Mouse (Mus musculus) thymus, postnatal 10 days (tissue): Measurements from ENCODE around the gene Ppp4c.

Experiments used
- DNase-seq, 2 experiments: peaks; one replicate each; pipeline ENCODE4 v3.0.0; 2021; ENCODE audit warnings: low spot score in 2 of 2

The Ppp4c gene

DNA sequence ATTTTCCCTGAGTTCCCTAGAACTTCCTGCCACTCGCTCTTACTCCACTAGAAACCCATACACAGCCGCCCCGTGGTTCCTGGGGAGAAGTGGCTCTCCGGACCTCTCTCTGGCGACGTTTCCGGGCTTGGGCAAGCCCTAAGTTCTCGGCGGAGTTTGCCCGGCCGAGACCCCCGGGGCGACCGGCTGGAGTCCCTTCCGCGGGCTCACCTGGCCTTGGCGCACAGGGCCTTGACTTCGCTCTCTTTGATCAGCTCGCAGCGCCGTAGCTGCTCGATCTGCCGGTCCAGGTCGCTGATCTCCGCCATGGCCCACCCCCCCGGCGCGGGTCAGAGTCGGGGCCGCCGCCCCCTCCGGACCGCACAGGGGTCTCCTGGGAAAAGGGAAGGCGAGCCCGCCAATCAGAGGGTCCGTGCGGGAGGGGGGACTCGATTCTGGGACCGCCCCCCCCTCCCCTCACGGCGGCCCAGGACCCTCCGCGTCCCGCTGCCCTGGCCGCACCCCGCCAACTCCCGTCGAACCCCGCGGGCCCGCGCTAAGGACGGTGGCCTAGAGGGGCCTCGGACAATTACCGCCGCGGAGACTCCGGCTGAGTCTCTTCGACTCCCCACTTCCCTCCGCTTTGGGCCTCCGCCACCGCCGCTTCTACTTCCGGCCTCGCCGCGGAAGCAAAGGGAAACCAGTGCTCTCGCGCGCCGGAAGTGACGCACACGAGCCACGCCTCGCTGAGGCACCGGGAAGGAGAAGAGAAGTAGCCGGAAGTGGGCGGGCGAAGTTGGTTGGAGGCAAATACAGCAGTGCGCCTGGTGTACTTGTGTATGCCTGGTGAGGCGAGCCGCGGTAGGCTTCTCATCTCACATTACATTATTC is at the start of gene Ppp4c:
TSS of gene Ppp4c (minus strand) at position 646 of the 870 bp plus-strand sequence.
- DNase-seq, result peak; percentile 97

DNA sequence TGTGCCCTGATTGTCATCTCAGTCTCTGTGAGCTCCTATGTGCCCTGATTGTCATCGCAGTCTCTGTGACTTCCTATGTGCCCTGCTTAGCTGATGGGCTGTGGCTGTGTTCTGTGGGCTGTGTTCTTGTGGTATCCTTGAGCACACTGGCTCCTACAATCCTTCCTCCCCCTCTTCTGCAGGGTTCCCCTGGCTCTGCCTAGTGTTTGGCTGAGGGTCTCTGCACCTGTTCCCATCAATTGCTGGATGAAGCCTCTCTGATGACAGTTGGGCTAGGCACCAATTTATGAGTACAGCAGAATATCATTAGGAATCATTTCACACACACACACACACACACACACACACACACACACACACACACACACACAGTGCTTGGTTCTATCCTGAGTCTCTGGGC is 41.0 kb upstream of the Ppp4c start:
- DNase-seq, result no peak

DNA sequence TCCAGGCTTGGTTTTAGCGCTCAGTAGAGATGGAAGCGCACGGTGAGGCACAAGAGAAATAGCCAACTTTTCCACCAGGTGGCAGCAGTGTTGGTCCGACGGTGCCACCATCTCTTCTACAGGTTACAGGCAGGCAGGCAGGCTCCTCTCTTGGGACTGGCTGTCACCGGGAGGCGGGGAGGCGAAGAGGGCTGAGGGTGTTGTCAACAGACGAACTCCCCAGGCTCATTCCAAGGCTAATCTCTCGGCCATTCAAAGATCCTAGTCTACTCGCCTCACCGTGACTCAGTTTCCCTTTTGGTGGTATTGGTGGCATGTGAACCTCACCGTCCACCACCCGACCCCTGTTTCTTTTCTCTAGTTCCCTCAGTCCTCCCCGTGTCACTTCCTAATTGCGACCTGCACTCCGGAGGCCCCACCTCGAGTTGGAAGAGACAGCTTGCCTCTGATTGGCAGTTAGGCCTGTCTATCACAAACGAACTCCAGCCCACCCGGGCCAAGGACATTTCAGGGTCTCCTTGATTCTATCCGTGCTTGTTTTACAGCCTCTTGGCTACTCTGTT is 39.8 kb upstream of the Ppp4c start:
- DNase-seq, result peak; percentile 74 to 86

DNA sequence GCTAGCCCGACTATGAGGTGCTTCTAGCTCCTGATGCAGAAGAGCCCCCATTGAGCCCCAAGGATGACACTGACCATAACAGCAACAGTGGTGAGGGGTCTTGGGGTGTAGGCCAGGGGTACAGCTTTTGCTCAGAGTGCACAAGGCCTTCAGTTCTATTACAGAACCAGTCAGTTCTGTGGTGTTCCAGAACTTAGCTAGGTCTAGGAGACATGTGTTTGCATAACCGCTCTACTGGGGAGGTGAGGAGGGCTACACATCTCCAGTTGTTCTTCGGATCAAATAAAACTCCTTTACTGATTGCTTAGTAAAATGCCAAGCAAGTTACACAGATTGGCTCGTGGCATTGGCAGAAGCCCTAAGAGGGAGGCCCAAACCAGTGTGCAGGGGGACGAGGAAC is 39.2 kb upstream of the Ppp4c start, which contains the start of gene 4930451I11Rik:
TSS of gene 4930451I11Rik (minus strand) at position 101 of the 400 bp plus-strand sequence.
- no peak for DNase-seq

DNA sequence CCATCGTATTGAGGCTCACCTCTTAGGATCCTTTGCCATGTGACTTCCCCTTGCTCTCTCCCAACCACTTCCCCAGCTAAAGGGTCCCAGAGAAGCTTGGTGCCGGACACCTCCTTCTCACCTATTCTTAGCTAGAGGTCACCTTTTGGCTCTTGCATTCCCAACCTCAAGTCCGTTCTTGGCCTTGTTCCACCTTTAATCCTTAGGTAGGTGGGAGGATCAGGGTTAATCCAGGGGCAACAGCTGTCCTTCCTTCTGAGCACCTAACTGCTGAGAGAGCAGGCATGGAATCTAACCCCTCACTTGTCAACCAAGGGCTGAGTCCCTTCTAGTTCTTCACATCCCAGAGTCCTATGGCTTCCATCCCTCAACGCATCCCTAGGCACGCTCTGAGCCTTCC is 33.7 kb upstream of the Ppp4c start:
- no peak for DNase-seq

DNA sequence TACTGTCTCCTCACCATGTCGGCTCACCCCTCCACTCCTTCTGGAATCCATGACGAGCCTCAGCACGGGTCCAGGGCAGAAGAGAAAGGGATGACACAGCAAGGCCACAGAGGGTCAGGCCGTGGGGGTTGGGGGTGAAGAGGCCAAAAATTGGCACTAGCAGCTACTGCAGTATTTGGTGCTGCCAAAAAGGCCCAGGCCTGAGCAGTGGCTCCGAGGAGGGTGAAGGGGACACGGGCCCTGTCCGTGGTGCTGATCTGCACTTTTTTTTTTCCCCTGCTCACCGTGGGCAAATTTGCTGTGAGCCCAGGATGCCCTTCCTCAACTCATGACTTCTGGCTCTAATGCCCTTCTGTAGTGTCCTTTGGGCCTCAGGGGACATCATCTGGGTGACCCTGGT is 33.1 kb upstream of the Ppp4c start:
- DNase-seq, result no peak

DNA sequence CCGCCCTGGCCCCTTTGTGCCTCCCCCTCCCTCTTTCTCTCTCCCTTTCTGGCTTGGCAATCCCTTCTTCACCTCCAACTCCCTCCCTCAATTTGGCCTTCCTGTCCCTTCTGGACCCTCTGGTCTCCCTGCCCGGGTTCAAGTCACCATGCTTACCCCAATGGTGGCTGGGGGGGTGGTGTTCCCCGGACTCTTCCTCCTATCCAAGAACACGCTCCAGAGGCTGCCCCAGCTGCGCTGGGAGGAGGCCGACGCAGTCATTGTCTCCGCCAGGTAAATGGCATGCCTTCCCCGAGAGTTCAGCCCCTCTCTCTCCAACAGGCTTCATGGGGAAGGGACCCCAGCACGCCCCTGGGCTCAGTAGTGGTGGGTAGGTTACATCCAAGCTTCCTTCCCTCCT is 31.6 kb upstream of the Ppp4c start:
- no peak for DNase-seq

DNA sequence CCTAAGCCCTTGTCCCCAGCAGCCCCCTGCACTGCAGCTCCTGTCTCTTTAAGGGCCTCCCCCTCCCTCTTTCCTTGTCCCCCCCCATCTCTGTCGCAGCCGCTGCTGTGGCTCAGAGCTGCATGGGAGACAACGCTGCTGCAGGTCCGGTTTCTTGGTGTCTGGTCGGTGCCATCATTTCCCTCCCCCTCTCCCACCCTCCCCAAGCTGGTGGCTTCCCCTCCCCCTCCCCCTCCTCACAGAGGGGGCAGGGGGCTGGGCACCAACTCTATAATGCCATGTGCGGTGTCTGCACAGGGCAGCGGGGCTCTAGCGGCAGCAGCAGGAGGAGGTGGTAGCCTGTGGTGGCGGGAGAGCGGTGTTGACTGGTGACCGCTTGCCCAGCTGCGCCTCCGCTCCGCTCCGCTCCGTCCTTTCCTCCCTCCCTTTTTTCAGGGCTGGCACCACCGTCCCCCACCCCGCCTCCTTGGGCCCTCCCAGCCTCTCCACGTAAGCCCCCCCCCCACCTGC is 31.0 kb upstream of the Ppp4c start:
- no peak for DNase-seq

DNA sequence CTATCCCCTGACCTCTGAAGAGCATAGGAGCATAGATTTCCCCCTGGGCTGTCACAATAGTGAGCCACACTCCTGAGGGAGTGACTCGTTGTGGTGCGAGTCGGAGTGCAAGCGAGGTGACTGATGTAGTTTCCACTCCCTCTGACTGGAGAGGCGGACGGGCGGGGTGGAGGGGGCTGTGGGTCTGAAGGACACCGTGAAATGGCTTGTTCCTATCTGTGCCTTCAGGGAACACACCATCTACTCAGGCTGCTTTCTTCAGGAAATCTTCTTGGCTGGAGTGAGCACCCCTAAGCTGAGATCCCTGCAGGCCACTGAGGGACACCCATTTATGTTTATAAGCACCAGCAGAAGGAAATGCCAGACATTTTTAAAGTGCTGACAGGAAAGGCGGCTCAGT is 30.4 kb upstream of the Ppp4c start:
- no peak for DNase-seq

DNA sequence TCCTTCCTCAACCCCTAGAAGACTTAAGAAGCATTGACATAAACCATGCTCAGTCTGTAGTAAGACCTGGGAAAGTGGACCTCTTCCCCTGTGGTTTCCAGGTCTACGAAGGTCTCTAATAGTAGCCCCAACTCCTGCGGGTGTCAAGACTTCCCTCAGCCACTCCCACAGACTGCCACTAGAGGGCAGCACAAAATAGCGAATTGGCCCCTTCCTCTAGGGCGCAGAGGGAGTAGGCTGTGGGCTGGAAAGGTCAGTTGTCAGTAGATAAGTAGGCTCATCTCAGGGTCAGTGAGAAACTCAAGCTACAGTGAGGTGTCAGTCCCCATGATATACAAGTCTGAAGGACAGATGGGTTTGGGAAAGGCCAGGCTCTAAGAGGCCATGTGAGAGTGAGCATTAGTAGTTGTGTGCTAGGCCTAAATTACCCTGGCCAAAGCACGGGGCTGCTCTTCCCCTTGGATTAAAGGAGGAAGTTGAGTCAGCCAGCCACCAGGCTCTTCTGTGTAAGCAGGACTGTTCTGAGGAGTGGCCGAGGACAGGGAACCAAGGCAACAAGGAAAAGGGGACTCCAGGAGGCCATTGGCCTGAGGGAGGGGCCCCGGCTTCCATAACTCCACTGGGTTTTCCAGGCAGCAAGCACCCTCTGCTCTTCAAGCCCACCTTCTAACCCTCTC is 29.7 kb upstream of the Ppp4c start:
- DNase-seq, result peak; percentile 40 to 80

DNA sequence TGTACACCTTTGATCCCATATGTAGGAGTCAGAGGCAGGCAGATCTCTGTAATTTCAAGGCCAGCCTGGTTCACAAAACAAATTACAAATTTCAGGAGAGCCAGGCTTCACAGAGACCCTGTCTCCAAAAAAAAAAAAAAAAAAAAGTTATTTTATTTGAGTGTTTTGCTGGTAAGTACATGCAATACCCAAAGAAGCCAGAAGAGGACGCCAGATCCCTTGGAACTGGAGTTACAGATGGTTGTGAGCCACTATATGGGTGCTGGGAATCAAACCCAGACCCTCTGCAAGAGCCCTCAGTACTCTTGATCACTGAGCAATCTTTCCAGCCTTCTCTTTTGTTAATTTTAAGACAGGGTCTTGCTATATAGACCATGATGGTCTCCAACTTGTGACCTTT is 26.5 kb upstream of the Ppp4c start:
- DNase-seq, result no peak

DNA sequence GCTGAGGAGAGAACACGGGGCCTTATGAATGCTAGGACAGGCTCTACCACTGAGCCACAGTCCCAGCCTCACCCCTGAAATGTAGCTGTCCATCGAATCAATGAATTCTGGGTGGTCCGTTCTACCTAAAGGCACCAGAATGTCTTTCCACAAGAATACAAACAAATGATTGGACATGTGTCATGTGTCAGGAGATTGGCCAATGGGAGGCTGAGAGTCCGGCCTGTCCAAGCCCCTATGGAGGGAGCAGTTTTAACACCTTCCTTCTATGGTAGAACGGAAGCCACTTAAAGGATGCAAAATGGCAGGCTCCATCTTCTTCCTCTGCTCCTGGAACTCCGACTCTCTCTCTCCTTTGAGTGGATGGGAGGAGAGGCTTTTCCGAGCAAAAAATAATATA is 25.3 kb upstream of the Ppp4c start:
- DNase-seq, result no peak

DNA sequence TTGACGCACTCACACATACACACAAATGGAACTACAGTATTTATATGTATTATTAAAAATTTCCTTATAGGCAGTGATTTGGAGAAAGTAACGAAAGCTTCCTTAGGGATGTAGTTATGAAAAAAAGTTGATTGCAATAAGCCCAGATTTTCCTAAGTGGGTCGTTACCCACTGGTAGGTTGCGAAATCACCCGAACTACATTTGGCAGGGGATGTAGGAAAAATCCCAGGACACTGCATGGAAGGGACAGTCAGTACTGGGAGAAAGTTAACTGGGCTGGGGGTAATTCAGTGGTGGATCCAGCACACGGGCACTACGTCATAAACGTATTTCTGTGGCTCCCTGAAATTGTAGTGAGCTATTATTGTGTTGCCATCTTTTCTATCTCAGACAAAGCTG is 24.2 kb upstream of the Ppp4c start:
- DNase-seq, result no peak

DNA sequence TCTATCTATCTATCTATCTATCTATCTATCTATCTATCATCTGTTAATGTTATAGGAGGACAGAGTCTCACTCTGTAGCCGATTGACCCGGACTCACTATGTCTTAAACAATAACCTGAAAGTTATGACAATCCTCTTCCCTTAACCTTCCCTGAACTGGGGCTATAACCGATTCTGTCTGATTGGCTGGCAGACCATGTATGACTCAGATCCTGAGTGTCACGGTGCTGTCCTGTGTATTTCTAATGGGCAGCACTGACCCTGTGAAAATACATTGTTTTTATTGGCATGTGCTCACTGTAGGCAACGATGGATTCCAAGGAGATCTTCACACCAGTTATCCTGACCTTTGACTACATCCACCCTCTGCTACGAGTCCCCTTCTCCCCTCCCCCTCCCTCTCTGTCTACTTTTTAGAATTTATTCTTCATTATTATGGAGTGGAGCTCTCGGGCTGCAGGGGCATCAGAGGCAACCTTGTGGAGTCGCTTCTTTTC is 23.5 kb upstream of the Ppp4c start:
- DNase-seq, result no peak

DNA sequence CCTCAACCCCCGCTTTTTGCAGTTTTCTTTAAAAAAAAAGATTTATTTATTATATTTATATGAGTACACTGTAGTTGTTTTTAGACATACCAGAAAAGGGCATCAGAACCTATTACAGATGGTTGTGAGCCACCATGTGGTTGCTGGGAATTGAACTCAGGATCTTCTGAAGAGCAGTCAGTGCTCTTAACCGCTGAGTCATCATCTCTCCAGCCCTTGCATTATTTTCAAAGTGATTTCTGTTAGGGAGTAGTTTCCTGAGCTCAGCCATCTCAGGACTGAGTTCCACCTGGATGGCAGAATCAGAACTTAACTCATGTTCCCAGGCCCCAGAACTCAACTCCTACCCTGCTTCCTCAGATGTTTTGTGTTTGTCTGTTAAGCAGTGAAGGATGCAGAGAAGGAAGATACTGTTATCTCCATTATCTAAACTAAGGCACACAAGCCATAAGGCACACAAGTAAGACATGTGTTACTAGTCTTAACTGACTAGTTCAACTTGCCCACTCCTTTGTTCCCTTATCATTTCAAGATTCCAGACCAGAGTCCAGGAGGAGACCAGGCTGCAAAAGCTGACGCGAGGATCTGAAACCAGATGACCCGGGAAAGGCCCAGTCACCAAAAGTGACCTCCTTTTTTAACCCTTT is 17.6 kb upstream of the Ppp4c start:
- DNase-seq, result no peak

DNA sequence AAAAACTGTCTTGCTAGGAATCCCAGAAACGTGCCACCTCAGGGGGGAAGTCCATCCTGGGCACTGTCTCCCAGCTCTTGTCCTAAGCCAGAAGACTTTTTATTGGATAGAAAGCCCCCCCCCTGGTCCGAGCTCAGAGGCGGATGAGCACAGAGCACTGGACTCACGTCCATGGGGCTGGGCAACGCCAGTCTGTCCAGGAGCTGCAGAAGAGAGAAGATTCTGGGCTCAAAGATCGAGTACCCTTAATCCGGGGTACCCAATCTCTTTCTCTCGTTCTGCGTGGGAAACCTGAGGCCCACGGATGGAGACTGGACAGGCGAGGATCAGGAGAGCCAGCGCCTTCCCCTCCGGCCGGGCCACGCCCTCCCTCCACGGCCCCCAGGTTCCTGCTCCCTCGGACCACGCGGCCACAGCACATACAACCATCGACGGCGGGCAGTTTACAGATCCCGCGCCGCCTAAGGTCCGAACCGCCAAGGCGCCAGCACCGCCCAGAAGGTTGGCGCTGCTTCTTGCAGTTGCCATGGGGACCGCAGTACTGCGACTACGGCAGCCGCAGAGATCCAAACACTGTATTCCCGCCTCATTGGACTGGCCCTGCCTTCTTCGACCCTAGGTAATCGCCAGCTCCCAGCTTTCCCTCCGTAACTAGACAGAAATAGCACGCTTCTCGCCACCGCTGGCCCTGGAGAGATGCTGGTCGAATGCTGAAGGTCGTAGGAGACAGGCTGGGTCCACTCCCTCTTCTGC is 16.6 kb upstream of the Ppp4c start:
- DNase-seq, result peak in 1 of 2 experiments; percentile 33

DNA sequence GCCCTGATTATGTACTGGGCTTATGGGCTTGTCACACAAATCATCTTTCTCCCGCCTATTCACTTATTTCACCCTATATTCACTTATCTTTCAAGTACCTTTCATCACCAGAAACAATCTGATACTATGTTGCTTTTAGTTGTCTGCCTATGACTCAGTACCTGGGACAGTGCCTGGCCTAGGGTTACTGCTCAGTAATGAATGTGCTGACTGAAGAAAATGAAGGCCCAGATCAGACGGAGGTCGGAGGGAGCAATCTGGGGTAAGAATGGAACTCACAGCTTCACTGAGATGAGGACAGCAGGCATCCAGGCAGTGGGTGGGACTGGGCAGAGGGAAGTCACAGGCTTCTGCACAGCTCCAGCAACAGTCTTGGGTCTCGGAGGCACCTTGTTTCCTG is 15.1 kb upstream of the Ppp4c start:
- DNase-seq, result no peak

DNA sequence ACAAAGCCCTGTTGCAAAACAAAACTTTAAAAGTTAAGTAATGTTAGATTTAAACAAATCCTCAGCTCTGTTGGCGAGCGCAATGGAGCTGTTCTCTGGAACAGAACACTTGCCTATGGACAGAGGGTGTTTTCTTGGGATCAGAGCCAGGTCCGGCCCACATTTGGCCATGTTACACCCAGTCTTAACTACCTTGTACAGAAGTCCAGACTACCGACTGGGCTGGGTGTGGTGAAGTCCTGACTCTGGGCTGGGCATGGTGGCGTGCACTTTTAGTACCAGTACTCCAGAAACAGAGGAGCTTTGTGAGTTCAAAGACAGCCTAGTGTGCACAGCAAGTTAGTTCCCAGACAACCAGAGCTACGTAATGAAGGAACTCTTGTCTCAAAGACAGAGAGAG is 14.7 kb upstream of the Ppp4c start:
- DNase-seq, result no peak

DNA sequence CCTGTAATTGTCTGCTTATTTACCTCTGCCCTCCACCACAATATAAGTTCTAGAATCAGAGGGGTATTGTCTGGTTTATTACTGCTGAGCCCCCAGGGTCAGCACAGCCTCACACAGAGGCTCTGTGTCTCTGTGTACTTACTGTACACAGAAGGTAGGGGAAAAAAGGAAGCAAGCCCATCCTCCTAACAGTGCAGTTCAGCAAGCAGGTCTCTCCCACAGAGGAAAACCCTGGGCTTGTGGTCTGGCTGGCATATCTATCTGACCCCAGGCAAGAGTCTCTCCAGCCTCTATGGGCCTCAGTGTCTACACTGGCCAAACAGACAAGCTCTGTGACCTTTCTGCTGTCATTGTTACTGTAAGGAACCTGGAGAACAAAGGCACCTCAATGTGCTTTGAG is 11.5 kb upstream of the Ppp4c start:
- DNase-seq, result no peak

DNA sequence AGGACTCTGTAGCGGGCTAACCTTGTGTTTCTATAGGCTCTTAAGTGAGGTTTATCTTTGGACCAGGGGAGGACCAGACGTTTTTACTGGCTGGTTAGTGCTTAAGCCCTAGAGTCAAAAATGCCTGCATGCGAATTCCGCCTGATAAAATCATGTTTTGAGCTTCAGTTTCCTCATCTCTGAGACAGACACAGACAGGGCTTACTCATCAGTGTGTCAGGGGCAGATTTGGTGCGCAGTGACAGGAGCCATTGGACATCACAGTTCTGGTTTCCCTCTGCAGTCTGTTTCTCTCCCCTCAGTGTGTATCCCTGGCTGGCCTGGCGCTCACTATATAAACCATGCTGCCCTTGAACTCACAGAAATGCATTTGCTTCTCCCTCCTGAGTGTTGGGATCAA is 10.9 kb upstream of the Ppp4c start:
- DNase-seq, result no peak
